12 mouse cellular contexts compared by ENCODE assay signal in genomic region chr3:89181749-89182500, GRCm38 (mm10). TPM values are rescaled to one million over a fixed set of nuclear protein-coding genes. Genes with fewer than 3 reads are reported as not detected.
DNase-seq lines count a peak whose midpoint lies in the region; ATAC-seq and TF ChIP-seq lines count a peak whose summit lies in the region.
"Had no signal": no experiment of that assay in that cellular context is flagged by ENCODE, and none has a peak within 500 bp of the region (broad histone marks: within the 10 kb centered on the region; RNA-seq: fewer than 3 reads in every experiment).

No protein-coding gene starts in this region.

- peaks cover 45% of the 10 kb centered on the region for H3K36me3 ChIP-seq in hindbrain, embryonic 10.5 days
- peaks cover 12% of the 10 kb centered on the region; the same call in 1 of the 2 replicates for H3K36me3 ChIP-seq in hindbrain, embryonic 11.5 days (ENCODE audit: control insufficient read depth, insufficient read depth, low read length)
- peaks cover 25% of the 10 kb centered on the region for H3K36me3 ChIP-seq in midbrain, postnatal 0 days (ENCODE audit: insufficient read depth, low read length)
- H3K36me3 ChIP-seq in midbrain, embryonic 16.5 days (ENCODE audit: control insufficient read depth, insufficient read depth, low read length), result peaks cover 11% of the 10 kb centered on the region; the same call in 1 of the 2 replicates
- H3K36me3 ChIP-seq in forebrain, embryonic 12.5 days (replicated peaks), result peaks cover 40% of the 10 kb centered on the region
- H3K36me3 ChIP-seq in macrophage (ENCODE audit: inconsistent target), result peaks cover 26% of the 10 kb centered on the region

- 0 out of 2 replicates have a peak overlapping the region, but pooled peaks have one; percentile 20 for H3K4me3 ChIP-seq in hindbrain, embryonic 10.5 days
- H3K4me3 ChIP-seq in hindbrain, embryonic 11.5 days (ENCODE audit: low read depth, low read length), result no peak overlapping the region
- H3K4me3 ChIP-seq in midbrain, postnatal 0 days (ENCODE audit: low read depth, low read length), result no peak overlapping the region
- H3K4me3 ChIP-seq in midbrain, embryonic 16.5 days (ENCODE audit: low read depth, low read length), result no peak overlapping the region
- H3K4me3 ChIP-seq in forebrain, embryonic 12.5 days (replicated peaks), result 0 out of 2 replicates have a peak overlapping the region, but pooled peaks have one; percentile 4
- no peak overlapping the region for H3K4me3 ChIP-seq in macrophage (ENCODE audit: inconsistent target)

- peaks cover 58% of the 10 kb centered on the region for H3K4me1 ChIP-seq in hindbrain, embryonic 10.5 days (replicated peaks)
- peaks cover 17% of the 10 kb centered on the region for H3K4me1 ChIP-seq in hindbrain, embryonic 11.5 days (replicated peaks; ENCODE audit: control insufficient read depth, insufficient read depth, low read length)
- peaks cover 17% of the 10 kb centered on the region for H3K4me1 ChIP-seq in midbrain, postnatal 0 days (ENCODE audit: insufficient read depth, low read length)
- peaks cover 29% of the 10 kb centered on the region for H3K4me1 ChIP-seq in midbrain, embryonic 16.5 days (ENCODE audit: control insufficient read depth, insufficient read depth, low read length)
- peaks cover 51% of the 10 kb centered on the region for H3K4me1 ChIP-seq in forebrain, embryonic 12.5 days

- H3K9me3 ChIP-seq in hindbrain, embryonic 10.5 days, result no peaks in the 10 kb centered on the region
- no peaks in the 10 kb centered on the region for H3K9me3 ChIP-seq in hindbrain, embryonic 11.5 days (ENCODE audit: control insufficient read depth, low read length)
- H3K9me3 ChIP-seq in midbrain, postnatal 0 days (ENCODE audit: low read length), result no peaks in the 10 kb centered on the region
- H3K9me3 ChIP-seq in midbrain, embryonic 16.5 days (replicated peaks; ENCODE audit: control insufficient read depth, low read length, poor library complexity, severe bottlenecking), result no peaks in the 10 kb centered on the region
- H3K9me3 ChIP-seq in forebrain, embryonic 12.5 days, result no peaks in the 10 kb centered on the region

- no peak for DNase-seq in hindbrain, embryonic 10.5 days (ENCODE audit: low spot score)
- DNase-seq in hindbrain, embryonic 11.5 days (ENCODE audit: low spot score), result no peak
- DNase-seq in midbrain, postnatal 0 days (ENCODE audit: low spot score), result no peak
- DNase-seq: adrenal gland, postnatal 25 days; heart, adult 18-20 months; lung, postnatal 36 days; thymus, postnatal 14 days had no signal

- no peak for TF ChIP-seq CTCF in midbrain, postnatal 0 days (IDR thresholded peaks at IDR 0.05)

- no peak overlapping the region for H3K4me2 ChIP-seq in hindbrain, embryonic 11.5 days (replicated peaks; ENCODE audit: low read depth, low read length)
- H3K4me2 ChIP-seq in midbrain, postnatal 0 days (ENCODE audit: low read depth, low read length, poor library complexity, severe bottlenecking), result no peak overlapping the region
- no peak overlapping the region for H3K4me2 ChIP-seq in midbrain, embryonic 16.5 days (ENCODE audit: low read length)
- no peak overlapping the region for H3K4me2 ChIP-seq in forebrain, embryonic 12.5 days

- no peak overlapping the region for H3K9ac ChIP-seq in hindbrain, embryonic 11.5 days (ENCODE audit: low read depth, low read length)
- no peak overlapping the region for H3K9ac ChIP-seq in midbrain, postnatal 0 days (replicated peaks; ENCODE audit: low read length, poor library complexity, severe bottlenecking)
- no peak overlapping the region for H3K9ac ChIP-seq in midbrain, embryonic 16.5 days (ENCODE audit: low read depth, low read length)
- H3K9ac ChIP-seq in forebrain, embryonic 12.5 days, result no peak overlapping the region

- H3K27me3 ChIP-seq in hindbrain, embryonic 10.5 days (ENCODE audit: insufficient read depth, poor library complexity, severe bottlenecking), result peaks cover 10% of the 10 kb centered on the region
- H3K27me3 ChIP-seq in hindbrain, embryonic 11.5 days (ENCODE audit: control insufficient read depth, insufficient read depth, low read length), result no peaks in the 10 kb centered on the region
- no peaks in the 10 kb centered on the region for H3K27me3 ChIP-seq in midbrain, postnatal 0 days (ENCODE audit: insufficient read depth, low read length)
- H3K27me3 ChIP-seq in midbrain, embryonic 16.5 days (ENCODE audit: control insufficient read depth, insufficient read depth, low read depth, low read length), result no peaks in the 10 kb centered on the region
- no peaks in the 10 kb centered on the region for H3K27me3 ChIP-seq in forebrain, embryonic 12.5 days

- H3K27ac ChIP-seq in hindbrain, embryonic 10.5 days, result 0 out of 2 replicates have a peak overlapping the region, but pooled peaks have one; percentile 94
- no peak overlapping the region for H3K27ac ChIP-seq in hindbrain, embryonic 11.5 days (ENCODE audit: low read depth, low read length)
- 0 out of 2 replicates have a peak overlapping the region, but pooled peaks have one; percentile 94 for H3K27ac ChIP-seq in midbrain, postnatal 0 days (ENCODE audit: low read depth, low read length)
- H3K27ac ChIP-seq in midbrain, embryonic 16.5 days (ENCODE audit: low read length), result no peak overlapping the region
- no peak overlapping the region for H3K27ac ChIP-seq in forebrain, embryonic 12.5 days
- H3K27ac ChIP-seq in macrophage, result peak overlapping the region; percentile 1; the same call in 1 of the 2 replicates
- H3K27ac ChIP-seq: kidney, postnatal 0 days had no signal

- 94% methylated on average over 27 of the region's 27 CpGs for WGBS in hindbrain, embryonic 10.5 days
- 95% methylated on average over 27 of the region's 27 CpGs for WGBS in hindbrain, embryonic 11.5 days
- 91% methylated on average over 27 of the region's 27 CpGs for WGBS in midbrain, postnatal 0 days
- 96% methylated on average over 27 of the region's 27 CpGs for WGBS in midbrain, embryonic 16.5 days
- WGBS in forebrain, embryonic 12.5 days, result 92% methylated on average over 27 of the region's 27 CpGs
- 90% methylated on average over 26 of the region's 27 CpGs for WGBS in macrophage (ENCODE audit: missing documents)

- H3K79me2 ChIP-seq in macrophage (ENCODE audit: inconsistent target), result peaks cover 19% of the 10 kb centered on the region

- no peak for ATAC-seq in hindbrain, embryonic 11.5 days (ENCODE audit: low FRiP score)
- no peak for ATAC-seq in midbrain, postnatal 0 days (ENCODE audit: low FRiP score)
- ATAC-seq in midbrain, embryonic 16.5 days, result no peak
- no peak for ATAC-seq in forebrain, embryonic 12.5 days (ENCODE audit: low FRiP score)
- no peak for ATAC-seq in megakaryocyte progenitor cell, adult 5-6 weeks (replicated peaks; ENCODE audit: poor library complexity)

RNA-seq across cellular contexts. Expression of gene Fam189b, which starts 1.0 kb away (rescaled TPM):
- polyA plus RNA-seq in hindbrain, embryonic 10.5 days (2016; fragmentation: Nextera tagmentation; extraction: Ambion mirVana), result 30.2 and 38.7 TPM in 2 replicates
- polyA plus RNA-seq in hindbrain, embryonic 11.5 days (2014; fragmentation: Nextera tagmentation; extraction: Ambion mirVana), result 18.5 and 19.8 TPM in 2 replicates
- total RNA-seq in midbrain, postnatal 0 days (2014; rRNA removed), result 12.7 and 22.2 TPM in 2 replicates
- polyA plus RNA-seq in midbrain, postnatal 0 days (2015; fragmentation: Nextera tagmentation; extraction: Ambion mirVana), result 32.5 and 37.5 TPM in 2 replicates
- 31.8 and 33.6 TPM in 2 replicates for polyA plus RNA-seq in midbrain, embryonic 16.5 days (2015; fragmentation: Nextera tagmentation; extraction: Ambion mirVana)
- 25.6 and 26.3 TPM in 2 replicates for polyA plus RNA-seq in forebrain, embryonic 12.5 days (2016; fragmentation: Nextera tagmentation; extraction: Ambion mirVana)
- 10 to 100 TPM in 1 of 26 experiments, 1 to 10 TPM in 21, under 1 TPM in 4; 0.31 to 12.9 (median 3.6) TPM for total RNA-seq in macrophage (2018; cell fraction: chromatin; rRNA removed)
- 1 to 10 TPM; 1.3 to 6.5 (median 3.0) TPM for total RNA-seq in macrophage (2018; cell fraction: cytosol; rRNA removed)
- 1 to 10 TPM in 24 of 26 experiments, under 1 TPM in 2; 0.71 to 9.0 (median 3.4) TPM for total RNA-seq in macrophage (2018; cell fraction: nucleus; rRNA removed)
- 1.1 to 4.4 TPM (median 1.9 TPM) in 3 replicates for polyA plus RNA-seq in macrophage (2018)
- 14.3 and 18.0 TPM in 2 replicates for total RNA-seq in megakaryocyte progenitor cell, adult 5-6 weeks (2015)
- total RNA-seq in megakaryocyte progenitor cell, adult 5-6 weeks (2017), result 2.3 and 5.2 TPM in 2 replicates

RNA-seq across cellular contexts. Expression of gene Scamp3, which starts 4.7 kb away (rescaled TPM):
- polyA plus RNA-seq in hindbrain, embryonic 10.5 days (2016; fragmentation: Nextera tagmentation; extraction: Ambion mirVana), result 98.9 and 116 TPM in 2 replicates
- 85.9 and 90.4 TPM in 2 replicates for polyA plus RNA-seq in hindbrain, embryonic 11.5 days (2014; fragmentation: Nextera tagmentation; extraction: Ambion mirVana)
- total RNA-seq in midbrain, postnatal 0 days (2014; rRNA removed), result 71.1 and 84.8 TPM in 2 replicates
- polyA plus RNA-seq in midbrain, postnatal 0 days (2015; fragmentation: Nextera tagmentation; extraction: Ambion mirVana), result 151 and 158 TPM in 2 replicates
- 145 and 152 TPM in 2 replicates for polyA plus RNA-seq in midbrain, embryonic 16.5 days (2015; fragmentation: Nextera tagmentation; extraction: Ambion mirVana)
- polyA plus RNA-seq in forebrain, embryonic 12.5 days (2016; fragmentation: Nextera tagmentation; extraction: Ambion mirVana), result 89.7 and 94.4 TPM in 2 replicates
- total RNA-seq in macrophage (2018; cell fraction: chromatin; rRNA removed), result 10 to 100 TPM; 27.7 to 92.8 (median 47.6) TPM
- 10 to 100 TPM; 51.9 to 84.5 (median 66.7) TPM for total RNA-seq in macrophage (2018; cell fraction: cytosol; rRNA removed)
- total RNA-seq in macrophage (2018; cell fraction: nucleus; rRNA removed), result 10 to 100 TPM; 30.4 to 74.0 (median 45.9) TPM
- polyA plus RNA-seq in macrophage (2018), result 79.6 to 84.3 TPM (median 80.5 TPM) in 3 replicates
- total RNA-seq in megakaryocyte progenitor cell, adult 5-6 weeks (2015), result 92.5 and 93.9 TPM in 2 replicates
- total RNA-seq in megakaryocyte progenitor cell, adult 5-6 weeks (2017), result 33.4 and 37.2 TPM in 2 replicates

RNA-seq across cellular contexts. Expression of gene Clk2, which starts 17.3 kb away (rescaled TPM):
- 34.8 and 35.3 TPM in 2 replicates for polyA plus RNA-seq in hindbrain, embryonic 10.5 days (2016; fragmentation: Nextera tagmentation; extraction: Ambion mirVana)
- polyA plus RNA-seq in hindbrain, embryonic 11.5 days (2014; fragmentation: Nextera tagmentation; extraction: Ambion mirVana), result 27.6 and 30.6 TPM in 2 replicates
- total RNA-seq in midbrain, postnatal 0 days (2014; rRNA removed), result 38.9 and 44.5 TPM in 2 replicates
- 12.1 and 12.6 TPM in 2 replicates for polyA plus RNA-seq in midbrain, postnatal 0 days (2015; fragmentation: Nextera tagmentation; extraction: Ambion mirVana)
- polyA plus RNA-seq in midbrain, embryonic 16.5 days (2015; fragmentation: Nextera tagmentation; extraction: Ambion mirVana), result 15.9 and 19.7 TPM in 2 replicates
- polyA plus RNA-seq in forebrain, embryonic 12.5 days (2016; fragmentation: Nextera tagmentation; extraction: Ambion mirVana), result 41.1 and 42.5 TPM in 2 replicates
- total RNA-seq in macrophage (2018; cell fraction: chromatin; rRNA removed), result 100 to 1,000 TPM in 22 of 26 experiments, 10 to 100 TPM in 4; 81.7 to 274 (median 169) TPM
- 10 to 100 TPM in 19 of 26 experiments, 1 to 10 TPM in 7; 6.8 to 26.3 (median 15.7) TPM for total RNA-seq in macrophage (2018; cell fraction: cytosol; rRNA removed)
- 100 to 1,000 TPM in 6 of 26 experiments, 10 to 100 TPM in 20; 37.4 to 157 (median 73.6) TPM for total RNA-seq in macrophage (2018; cell fraction: nucleus; rRNA removed)
- 19.9 to 35.6 TPM (median 25.1 TPM) in 3 replicates for polyA plus RNA-seq in macrophage (2018)
- 51.1 and 53.8 TPM in 2 replicates for total RNA-seq in megakaryocyte progenitor cell, adult 5-6 weeks (2015)
- 69.3 and 75.9 TPM in 2 replicates for total RNA-seq in megakaryocyte progenitor cell, adult 5-6 weeks (2017)

RNA-seq across cellular contexts. Expression of gene Gba, which starts 20.8 kb away (rescaled TPM):
- polyA plus RNA-seq in hindbrain, embryonic 10.5 days (2016; fragmentation: Nextera tagmentation; extraction: Ambion mirVana), result 41.0 and 50.0 TPM in 2 replicates
- polyA plus RNA-seq in hindbrain, embryonic 11.5 days (2014; fragmentation: Nextera tagmentation; extraction: Ambion mirVana), result 43.7 and 47.3 TPM in 2 replicates
- total RNA-seq in midbrain, postnatal 0 days (2014; rRNA removed), result 56.8 and 64.6 TPM in 2 replicates
- 46.1 and 48.3 TPM in 2 replicates for polyA plus RNA-seq in midbrain, postnatal 0 days (2015; fragmentation: Nextera tagmentation; extraction: Ambion mirVana)
- 46.4 and 49.0 TPM in 2 replicates for polyA plus RNA-seq in midbrain, embryonic 16.5 days (2015; fragmentation: Nextera tagmentation; extraction: Ambion mirVana)
- polyA plus RNA-seq in forebrain, embryonic 12.5 days (2016; fragmentation: Nextera tagmentation; extraction: Ambion mirVana), result 34.3 and 37.4 TPM in 2 replicates
- 100 to 1,000 TPM in 25 of 26 experiments, 10 to 100 TPM in 1; 94.8 to 225 (median 139) TPM for total RNA-seq in macrophage (2018; cell fraction: chromatin; rRNA removed)
- 100 to 1,000 TPM; 167 to 269 (median 214) TPM for total RNA-seq in macrophage (2018; cell fraction: cytosol; rRNA removed)
- 100 to 1,000 TPM; 126 to 313 (median 238) TPM for total RNA-seq in macrophage (2018; cell fraction: nucleus; rRNA removed)
- polyA plus RNA-seq in macrophage (2018), result 205 to 294 TPM (median 220 TPM) in 3 replicates
- total RNA-seq in megakaryocyte progenitor cell, adult 5-6 weeks (2015), result 52.8 and 60.0 TPM in 2 replicates
- 51.4 and 55.8 TPM in 2 replicates for total RNA-seq in megakaryocyte progenitor cell, adult 5-6 weeks (2017)

RNA-seq across cellular contexts. Expression of gene Hcn3, which starts 21.9 kb away (rescaled TPM):
- 7.3 and 9.1 TPM in 2 replicates for polyA plus RNA-seq in hindbrain, embryonic 10.5 days (2016; fragmentation: Nextera tagmentation; extraction: Ambion mirVana)
- polyA plus RNA-seq in hindbrain, embryonic 11.5 days (2014; fragmentation: Nextera tagmentation; extraction: Ambion mirVana), result 3.6 and 4.5 TPM in 2 replicates
- 94.8 and 97.8 TPM in 2 replicates for total RNA-seq in midbrain, postnatal 0 days (2014; rRNA removed)
- 44.8 and 46.7 TPM in 2 replicates for polyA plus RNA-seq in midbrain, postnatal 0 days (2015; fragmentation: Nextera tagmentation; extraction: Ambion mirVana)
- 59.1 and 65.9 TPM in 2 replicates for polyA plus RNA-seq in midbrain, embryonic 16.5 days (2015; fragmentation: Nextera tagmentation; extraction: Ambion mirVana)
- polyA plus RNA-seq in forebrain, embryonic 12.5 days (2016; fragmentation: Nextera tagmentation; extraction: Ambion mirVana), result 11.2 and 15.1 TPM in 2 replicates
- 1 to 10 TPM in 4 of 26 experiments, under 1 TPM in 18, not detected in 4; 0.20 to 3.8 (median 0.58) TPM for total RNA-seq in macrophage (2018; cell fraction: chromatin; rRNA removed)
- under 1 TPM; 0.04 to 0.49 (median 0.14) TPM for total RNA-seq in macrophage (2018; cell fraction: cytosol; rRNA removed)
- total RNA-seq in macrophage (2018; cell fraction: nucleus; rRNA removed), result 1 to 10 TPM in 4 of 26 experiments, under 1 TPM in 18, not detected in 4; 0.10 to 3.7 (median 0.32) TPM
- polyA plus RNA-seq in macrophage (2018), result 0.11 to 0.20 TPM (median 0.15 TPM) in 3 replicates
- total RNA-seq in megakaryocyte progenitor cell, adult 5-6 weeks (2015), result 0.24 and 0.42 TPM in 2 replicates
- 0.27 and 0.67 TPM in 2 replicates for total RNA-seq in megakaryocyte progenitor cell, adult 5-6 weeks (2017)

Comparison
In these comparisons a context has a peak if more than half of its experiments do, and no peak if none do; other contexts are left out.
1. H3K27ac ChIP-seq: peak in hindbrain, embryonic 10.5 days (single experiment), midbrain, postnatal 0 days (single experiment) and macrophage (single experiment); none in hindbrain, embryonic 11.5 days (single experiment), midbrain, embryonic 16.5 days (single experiment) and forebrain, embryonic 12.5 days (single experiment).
2. H3K4me3 ChIP-seq: peak in hindbrain, embryonic 10.5 days (single experiment) and forebrain, embryonic 12.5 days (single experiment); none in hindbrain, embryonic 11.5 days (single experiment), midbrain, postnatal 0 days (single experiment), midbrain, embryonic 16.5 days (single experiment) and macrophage (single experiment).